Mouse (Mus musculus) left cerebral cortex, postnatal 25 days (tissue): ENCODE measurements around the gene Bptf. TPM values are rescaled to one million over a fixed set of nuclear protein-coding genes. Genes with fewer than 3 reads are reported as not detected.

Experiments
- DNase-seq, 2 experiments: peaks; one replicate each; pipeline ENCODE4 v3.0.0; 2022; ENCODE audit warnings: low spot score in 2 of 2, mixed read lengths in 1 of 2
- intact Hi-C: fragments of 180-260 bp; cut with DNase I; formaldehyde crosslinking; loops from one replicate; pipeline ENCODE4 v1.15.1; 2025
- total RNA-seq, 2 experiments: library from RNA; stranded (reverse); gene quantifications; 2 replicates each; pipeline ENCODE4 v1.2.3; 2021

The Bptf gene
- total RNA-seq, 2 experiments from 2014 or later: 59.9 to 60.6 TPM

DNA sequence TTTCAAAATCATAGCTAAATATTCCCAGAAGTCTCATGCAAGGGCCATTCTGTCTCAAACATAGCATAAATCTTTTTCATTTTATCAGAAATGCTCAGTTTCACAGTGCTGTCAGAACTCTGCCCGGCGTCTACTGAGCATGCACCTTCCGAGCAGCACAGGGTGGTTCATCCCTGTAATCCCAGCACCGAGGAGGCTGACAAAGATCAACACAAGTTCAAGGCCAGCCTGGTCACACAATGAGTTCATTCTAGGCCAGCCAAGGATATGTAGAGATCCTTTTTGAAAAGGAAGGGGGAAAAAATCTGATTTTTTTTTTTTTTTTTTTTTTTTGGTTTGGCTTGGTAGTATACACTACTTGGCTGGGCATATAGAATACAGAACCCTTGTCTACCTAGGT is 6.9 kb downstream of the Bptf start:
- no peak for DNase-seq
- intact Hi-C loops: no loop called here

DNA sequence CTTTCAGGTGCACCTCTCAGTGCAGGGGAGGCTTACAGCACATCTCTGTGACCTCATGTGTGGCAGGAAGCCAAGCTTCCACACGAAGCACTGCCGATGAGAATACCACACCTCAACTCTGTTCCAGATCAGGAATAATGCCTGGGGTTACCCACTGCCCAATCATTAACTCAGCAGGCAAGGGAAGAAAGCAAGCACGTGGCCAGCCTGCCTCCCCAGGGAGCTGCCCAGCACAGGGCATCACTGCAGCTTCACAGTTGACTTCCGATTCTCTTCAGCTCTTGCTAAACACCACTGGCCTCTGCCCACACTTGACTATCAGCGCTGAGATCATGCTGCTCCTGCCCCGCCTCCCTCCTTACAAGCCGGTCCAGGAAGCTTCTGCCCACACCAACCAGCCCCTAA is 7.6 kb downstream of the Bptf start:
- intact Hi-C loops: no loop called here
- peak in 1 of 2 experiments; percentile 63 for DNase-seq

DNA sequence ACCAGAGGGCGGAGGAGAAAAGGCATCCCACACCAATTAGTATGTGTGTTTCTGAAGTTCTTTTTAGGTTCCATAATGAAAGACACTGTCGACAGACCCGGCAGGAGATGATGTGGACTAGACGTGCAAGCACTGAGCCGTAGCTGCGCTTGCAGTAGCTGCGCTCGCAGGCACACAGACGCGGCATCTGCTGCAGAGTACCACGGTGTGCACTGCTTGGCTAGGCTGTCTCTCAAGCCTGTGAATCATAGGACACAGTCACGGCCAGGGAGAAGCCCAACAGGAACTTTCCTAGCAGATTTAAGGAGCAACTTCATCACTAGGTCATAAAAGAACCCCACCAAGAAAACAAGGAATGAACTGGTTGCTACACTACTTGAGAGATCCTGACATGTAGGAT is 14.1 kb downstream of the Bptf start:
- DNase-seq: peak in 1 of 2 experiments; percentile 43
- intact Hi-C loops: no loop called here

DNA sequence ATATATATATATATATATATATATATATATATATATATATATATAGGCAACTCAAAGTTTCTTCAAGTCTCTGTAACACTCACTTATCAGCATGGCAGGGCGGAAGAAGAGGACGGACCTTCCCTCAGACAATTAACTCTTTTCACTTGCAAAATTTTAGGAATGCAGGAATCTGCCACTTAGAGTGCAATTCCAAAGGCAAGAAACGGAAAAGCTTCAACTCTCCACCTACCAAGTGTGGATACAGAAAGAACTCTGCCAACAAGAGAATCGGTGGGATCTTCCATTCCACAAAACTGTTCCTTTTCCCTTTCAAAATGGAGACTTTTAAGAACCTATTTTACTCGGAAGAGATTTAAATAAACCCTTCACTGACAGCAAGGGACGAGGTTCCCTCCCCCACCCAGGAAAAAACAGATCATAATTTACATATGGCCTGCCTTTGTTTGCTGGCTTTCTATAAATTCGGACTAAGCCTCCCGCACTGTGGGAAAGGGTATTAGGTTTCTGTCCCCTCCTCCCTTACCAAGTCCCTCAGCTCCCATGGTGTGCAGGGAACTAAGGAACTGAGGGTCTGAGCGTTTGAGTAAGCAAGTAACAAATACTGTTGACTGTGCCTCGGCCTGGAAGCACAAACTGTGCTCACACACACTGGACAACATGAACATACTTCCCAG is 17.9 kb downstream of the Bptf start:
- intact Hi-C loops: no loop called here
- DNase-seq: no peak

DNA sequence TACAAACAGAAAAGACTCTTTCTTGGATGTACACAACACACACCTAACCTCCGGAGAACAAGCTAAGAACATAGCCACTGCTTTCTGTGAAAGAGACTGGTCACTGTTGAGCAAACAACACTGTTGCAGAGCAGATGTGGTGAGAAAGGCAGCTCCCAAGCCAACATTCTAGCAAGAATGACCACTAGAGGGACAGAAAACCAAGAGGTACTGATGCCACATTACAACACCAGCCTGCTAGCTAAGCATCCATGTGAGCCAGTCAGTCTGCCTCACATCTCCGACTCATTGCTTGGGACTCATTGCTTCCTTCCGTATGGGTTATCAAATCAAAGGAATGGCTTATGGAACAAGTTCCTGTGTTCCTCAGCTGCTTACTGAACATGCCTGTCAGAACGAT is 18.8 kb downstream of the Bptf start:
- peak in 1 of 2 experiments; percentile 17 for DNase-seq
- intact Hi-C loops: no loop called here

DNA sequence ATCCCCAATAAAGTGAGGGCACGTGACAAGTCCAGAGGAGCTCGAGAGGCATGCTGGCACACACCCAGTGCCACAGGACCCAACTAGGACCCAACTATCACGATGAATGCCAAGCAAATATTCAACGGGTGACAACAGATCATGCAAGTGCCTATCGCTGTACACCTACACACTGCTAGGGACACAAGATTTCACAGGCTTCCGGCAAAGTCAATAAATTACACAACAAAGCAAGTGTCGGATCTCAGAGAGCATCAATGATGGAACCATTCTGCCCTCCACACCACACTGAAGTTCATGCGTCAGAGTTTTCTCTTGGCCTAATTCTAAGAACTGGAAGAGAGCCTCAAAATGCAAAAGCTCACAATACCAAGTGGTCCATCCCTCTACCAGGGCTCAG is 22.3 kb downstream of the Bptf start:
- intact Hi-C loops: no loop called here
- DNase-seq: no peak

DNA sequence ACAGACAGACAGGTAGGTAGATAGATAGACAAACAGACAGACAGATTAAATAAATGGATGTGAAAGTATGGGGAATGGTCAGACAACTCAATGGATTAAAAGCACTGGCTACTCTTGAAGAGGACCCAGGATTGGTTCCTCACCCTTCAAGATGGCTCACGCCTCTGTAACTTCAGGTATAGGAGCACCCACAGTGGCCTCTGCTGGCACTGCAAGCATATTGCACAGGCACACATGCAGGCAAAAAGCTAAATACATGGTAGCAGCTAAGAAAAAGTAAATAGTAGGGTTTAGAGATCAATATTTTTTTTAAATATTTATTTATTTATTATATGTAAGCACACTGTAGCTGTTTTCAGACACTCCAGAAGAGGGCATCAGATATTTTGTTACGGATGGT is 23.0 kb downstream of the Bptf start:
- intact Hi-C loops: no loop called here
- DNase-seq: no peak

DNA sequence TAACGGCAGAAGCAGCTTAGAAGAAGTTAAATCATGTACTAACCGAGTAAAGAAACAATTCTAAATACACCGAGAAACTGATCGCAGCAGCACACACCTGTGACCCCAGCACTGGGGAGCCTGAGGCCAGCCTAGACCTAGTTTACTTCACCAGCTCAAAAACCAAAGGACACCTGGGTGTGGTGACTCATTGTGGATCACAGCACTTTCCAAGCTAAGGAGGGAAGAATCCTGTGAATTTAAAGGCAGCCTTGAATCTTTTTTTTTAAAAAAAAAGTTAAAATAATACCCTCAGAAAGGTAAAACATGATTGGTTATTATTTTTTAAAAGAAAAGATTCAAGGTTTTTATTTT is 24.2 kb downstream of the Bptf start:
- intact Hi-C loops: no loop called here
- no peak for DNase-seq

DNA sequence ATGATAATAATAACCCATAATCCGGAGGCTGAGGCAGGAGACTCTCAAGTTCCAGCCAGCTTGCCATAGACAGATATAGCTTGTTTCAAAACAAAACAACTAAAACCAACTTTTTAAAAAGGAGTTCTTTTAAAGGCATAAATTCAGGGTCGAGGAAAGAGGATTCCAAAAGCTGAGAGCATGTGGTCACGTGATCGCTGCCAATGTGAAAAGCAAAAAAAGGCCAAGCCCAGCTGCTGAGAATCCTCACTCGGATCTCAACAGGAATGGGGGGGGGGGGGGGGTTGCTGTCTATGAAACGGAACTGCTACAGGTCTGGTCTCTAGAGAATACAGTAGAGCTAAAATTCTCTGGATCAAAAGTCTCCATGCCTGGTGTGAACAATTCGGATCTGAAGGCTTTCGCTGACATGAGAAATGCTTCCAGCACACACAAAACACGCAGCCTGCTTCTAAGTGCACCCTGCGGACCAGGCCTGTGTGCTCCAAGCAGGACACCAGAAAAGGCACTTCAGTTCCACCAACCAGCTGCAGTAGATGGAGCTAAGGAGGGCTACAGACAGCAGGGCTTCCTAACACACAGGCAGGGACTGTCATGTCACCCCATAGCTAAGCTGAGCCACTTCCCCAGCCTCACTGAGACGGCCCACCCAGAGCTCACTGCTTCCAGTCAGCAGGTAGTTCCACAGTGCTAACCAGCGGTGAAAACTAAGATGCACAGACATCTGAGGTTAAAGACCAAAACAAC is 24.8 kb downstream of the Bptf start:
- DNase-seq: no peak
- intact Hi-C loops: no loop called here

DNA sequence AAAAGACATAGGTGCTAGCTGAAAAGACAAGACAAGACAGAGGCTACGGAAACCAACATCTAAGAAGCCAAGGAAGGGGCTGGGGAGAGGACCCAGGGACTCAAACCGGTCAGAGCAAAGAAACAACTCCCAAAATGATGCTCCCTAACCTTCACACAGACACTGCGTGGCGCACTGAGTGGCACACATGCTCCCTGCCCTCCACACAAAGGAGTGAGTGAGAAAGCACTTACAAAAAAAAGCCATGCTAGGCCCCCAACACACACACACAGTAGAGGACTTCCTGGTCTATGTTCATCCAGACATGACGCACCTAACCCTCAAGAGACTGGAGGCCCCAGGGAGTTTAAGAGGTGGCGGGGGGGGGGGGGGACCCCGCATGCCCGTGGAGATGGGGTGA is 25.5 kb downstream of the Bptf start:
- DNase-seq: no peak
- intact Hi-C loops: no loop called here

DNA sequence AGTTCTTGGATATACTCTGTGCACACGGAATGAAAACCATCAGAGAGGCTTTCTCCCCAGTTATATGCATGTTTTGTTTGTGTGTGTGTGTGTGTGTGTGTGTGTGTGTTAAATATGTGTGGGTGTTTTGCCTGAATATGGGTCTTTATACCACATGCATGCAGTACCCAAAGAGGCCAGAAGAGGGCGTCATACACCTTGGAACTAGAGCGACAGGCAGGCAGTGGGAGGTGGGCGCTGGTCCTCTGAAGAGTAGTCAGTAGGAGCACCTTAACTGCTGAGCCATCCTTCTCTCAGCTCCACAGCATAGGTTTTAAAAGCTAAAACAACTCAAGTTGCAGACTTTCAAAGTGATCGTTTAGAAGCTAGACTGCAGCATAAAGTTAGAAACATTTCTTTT is 26.7 kb downstream of the Bptf start:
- peak; percentile 58 to 66 for DNase-seq
- intact Hi-C loops: no loop called here

DNA sequence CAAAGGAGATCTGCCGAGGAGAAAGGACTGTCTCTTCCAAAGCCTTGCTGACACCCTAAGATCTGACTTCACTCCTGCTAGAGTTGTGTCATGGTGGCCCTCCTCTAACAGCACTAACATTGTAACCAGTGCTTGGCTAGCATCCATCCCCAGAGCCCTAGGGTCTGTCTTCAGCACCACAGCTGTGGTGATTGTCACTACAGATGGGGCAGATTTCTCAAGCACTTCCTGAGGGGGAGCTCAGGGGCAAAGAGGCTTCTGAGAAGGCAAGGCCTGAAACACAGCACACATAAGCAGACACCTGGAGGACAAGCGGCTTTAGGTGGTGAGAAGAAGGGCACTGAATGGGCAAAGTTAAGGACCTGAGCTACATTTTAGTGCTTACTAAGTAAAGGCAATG is 28.2 kb downstream of the Bptf start:
- DNase-seq: no peak
- intact Hi-C loops: loop anchor here (2.0 kb wide), 1 partner anchor 27 kb away; no protein-coding TSS in a partner anchor

DNA sequence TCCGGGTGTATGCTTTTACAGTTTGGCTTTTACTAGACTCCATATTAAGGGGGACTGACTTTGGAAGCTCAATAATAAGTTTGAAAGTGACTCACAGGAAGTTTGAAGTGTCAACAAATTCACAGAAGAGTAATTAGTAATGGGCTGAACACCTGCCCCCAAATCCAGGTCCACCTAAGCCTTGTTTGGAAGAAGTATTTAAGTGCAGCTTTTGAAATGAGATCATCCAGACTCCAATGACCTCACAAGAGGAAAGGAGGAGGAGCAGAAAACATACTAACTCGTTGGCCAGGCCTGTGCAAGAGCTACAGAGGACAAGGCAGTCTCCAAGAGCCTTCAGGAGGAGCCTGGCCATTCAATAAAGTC is 28.7 kb downstream of the Bptf start:
- no peak for DNase-seq
- intact Hi-C loops: loop anchor here (2.0 kb wide), 1 partner anchor 28 kb away; no protein-coding TSS in a partner anchor

DNA sequence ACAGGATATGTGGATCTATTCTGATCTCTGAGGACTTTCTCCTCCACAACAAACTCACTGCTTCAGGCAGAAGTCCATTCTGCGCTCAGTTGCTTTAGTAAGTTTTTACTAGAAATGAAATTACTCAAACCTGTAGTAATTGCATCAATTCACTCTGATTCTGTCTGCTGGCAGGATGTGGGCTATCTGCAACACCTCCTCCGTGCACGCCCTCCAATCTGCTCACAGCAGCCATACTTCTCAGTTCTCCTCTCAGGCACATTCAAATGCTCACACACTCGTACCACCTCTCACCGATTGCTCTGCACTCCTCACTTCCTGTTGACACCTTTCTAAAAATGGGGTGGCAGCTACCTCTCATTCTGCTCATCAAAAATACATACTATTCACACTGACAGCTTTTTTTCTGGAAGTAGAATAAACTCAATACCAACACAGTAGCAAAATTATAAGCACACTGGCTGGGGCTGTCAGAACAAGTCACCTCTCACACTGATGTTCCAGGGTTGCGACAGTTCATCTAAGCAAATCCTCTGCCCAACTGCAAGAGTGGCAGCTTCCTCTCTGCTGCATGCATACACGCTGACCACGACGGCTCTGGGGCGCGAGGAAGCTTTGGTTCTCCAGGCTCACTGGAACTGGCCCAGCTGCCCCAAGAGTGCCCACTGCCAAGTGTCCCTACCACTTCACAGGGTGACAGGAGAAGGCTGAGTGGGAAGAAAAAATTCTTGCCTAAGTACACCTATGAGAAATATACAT is 29.3 kb downstream of the Bptf start:
- intact Hi-C loops: loop anchor here (2.0 kb wide), 1 partner anchor 28 kb away; no protein-coding TSS in a partner anchor
- peak; percentile 34 to 80 for DNase-seq

DNA sequence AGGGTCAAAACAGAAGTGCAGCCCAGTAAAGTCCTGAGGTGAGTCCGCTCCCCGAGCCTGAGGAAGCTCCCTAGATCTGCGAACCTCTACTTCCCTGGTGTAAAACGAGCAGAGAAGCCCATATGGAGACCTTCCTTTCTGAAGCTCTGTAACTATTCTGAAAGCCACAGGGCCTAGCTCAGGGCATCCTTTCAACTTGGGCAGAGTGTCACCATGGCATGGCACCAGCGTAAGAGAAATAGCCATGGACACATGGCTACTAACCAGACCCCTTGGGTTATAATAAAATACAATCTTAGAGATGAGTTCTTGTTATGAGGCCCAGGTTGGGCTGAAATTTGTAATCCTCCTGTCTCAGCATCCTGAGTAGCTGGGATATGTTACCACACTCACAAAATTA is 35.0 kb downstream of the Bptf start:
- no peak for DNase-seq
- intact Hi-C loops: no loop called here

DNA sequence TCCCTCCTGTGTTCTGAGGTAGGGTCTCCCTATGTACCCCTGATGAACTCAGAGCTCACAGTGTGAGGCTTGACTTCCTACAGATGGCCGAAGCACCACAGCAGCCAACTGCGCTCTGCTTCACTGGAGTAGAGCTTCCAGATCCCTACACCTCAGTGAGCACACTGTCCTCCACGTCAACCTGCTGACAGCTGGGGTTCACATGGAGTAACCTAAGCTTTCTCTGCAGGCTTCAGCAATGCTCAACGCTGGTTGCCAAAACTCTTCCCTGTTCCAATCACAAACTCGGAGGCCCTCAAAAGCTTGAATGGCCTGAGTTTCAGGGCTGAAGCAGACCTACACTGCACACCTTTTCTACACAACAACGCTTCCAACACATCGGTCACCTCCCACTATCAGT is 38.1 kb downstream of the Bptf start:
- intact Hi-C loops: no loop called here
- DNase-seq: no peak

DNA sequence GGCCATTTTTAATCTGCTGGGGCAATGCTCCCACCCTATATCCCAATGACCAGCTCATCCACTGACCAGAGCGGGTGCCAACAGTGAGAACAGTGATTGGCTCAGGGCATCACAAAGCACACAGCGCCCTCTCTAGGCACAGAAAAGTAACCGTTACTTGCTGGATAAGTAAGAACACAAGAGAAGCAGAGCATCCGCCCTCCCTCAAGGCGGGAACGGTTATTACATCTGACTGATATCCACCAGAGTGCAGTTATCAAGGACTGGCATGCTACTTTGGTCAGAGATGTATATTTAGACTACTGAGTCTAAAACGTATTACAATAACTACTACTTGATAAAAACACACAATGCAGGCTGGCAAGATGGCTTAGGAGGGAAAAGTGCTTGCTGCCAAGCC is 39.3 kb downstream of the Bptf start:
- DNase-seq: no peak
- intact Hi-C loops: no loop called here

DNA sequence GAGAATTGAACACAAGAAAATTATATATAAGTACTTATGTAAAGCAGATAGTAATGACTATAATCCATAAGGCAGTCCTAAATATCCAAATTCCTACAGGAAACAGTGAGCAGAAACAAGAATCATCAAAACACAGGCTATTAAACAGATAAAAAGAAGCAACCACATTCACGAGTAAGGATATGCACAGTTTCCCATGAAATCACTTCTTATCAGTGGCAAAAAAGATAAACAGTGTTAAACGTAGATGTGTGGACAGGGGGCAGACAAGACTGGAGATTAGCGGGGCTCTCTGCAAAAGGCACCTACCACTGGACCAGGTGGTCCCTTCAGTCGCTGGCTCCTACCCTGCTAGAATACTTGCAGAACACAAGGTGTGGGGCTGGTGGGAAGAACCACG is 46.1 kb downstream of the Bptf start:
- intact Hi-C loops: no loop called here
- no peak for DNase-seq

DNA sequence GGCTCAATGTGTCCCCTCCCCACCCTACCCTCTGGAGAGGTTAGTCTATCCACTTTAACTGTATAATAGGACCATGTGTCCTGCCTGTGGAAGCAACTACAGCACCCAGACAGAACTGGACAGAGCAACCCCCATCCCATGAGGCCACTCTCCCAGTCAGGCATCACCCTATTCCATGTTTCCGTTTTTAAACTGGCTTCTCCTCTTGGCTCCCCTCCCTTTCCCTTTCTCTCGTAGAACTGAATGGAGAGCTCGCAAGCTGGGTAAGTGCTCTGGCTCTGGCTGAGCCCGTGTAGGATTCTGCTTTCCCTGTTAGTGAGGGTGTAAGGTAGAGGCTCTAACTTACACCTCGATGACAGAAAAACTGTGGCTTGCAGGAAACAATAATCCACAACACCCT is 48.4 kb downstream of the Bptf start:
- DNase-seq: no peak
- intact Hi-C loops: no loop called here

DNA sequence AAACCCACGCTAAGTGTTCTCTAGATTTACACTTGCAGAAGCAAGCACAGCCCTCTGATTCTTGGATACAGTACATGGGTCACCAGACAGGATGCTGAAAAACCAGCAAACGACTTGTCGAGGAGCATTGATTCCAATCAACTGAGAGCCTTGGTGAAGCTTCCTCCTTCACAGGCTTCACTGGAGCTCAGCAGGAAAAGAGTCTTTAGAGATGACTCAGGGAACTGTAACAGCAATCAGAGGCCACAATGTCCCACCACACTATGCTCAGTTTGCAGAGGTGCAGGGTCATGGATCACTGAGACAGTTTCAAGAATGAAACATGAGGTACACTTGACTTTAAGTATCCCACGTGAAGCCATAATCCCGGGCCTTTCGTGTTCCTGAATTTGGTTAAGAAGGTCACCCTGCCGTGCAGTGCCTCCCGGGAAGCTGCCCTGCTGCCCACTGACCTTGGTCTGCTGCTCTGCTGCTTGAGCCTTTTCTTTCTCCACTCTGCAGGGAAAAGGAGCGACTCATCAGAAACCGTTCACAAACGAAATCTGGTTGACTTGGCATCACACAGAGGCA is 66.6 kb downstream of the Bptf start:
- DNase-seq: no peak
- intact Hi-C loops: no loop called here
